Mouse (Mus musculus) E14TG2a.4 (cell line): ENCODE measurements around the gene Olfr533.
"Not testable (repeated sequence)": the region's sequence is repeated elsewhere in the genome, so short reads cannot be mapped to it uniquely, and the experiment has no call there.

Experiments used
- H3K27me3 ChIP-seq: 2 replicates; pipeline ENCODE4 v1.6.1; 2014; ENCODE audit warnings: low read length, control low read depth; ENCODE audit not compliant: insufficient read depth
- H3K36me3 ChIP-seq: 2 replicates; pipeline ENCODE4 v1.6.1; 2014; ENCODE audit warnings: low read length, control low read depth; ENCODE audit not compliant: insufficient read depth
- H3K4me1 ChIP-seq: replicated peaks from 2 replicates; pipeline ENCODE4 v1.6.1; 2014; ENCODE audit warnings: low read depth, low read length, control low read depth
- H3K4me3 ChIP-seq: replicated peaks from 2 replicates; pipeline ENCODE4 v1.5.1; 2014; ENCODE audit warnings: mild to moderate bottlenecking, low read length
- H3K9me3 ChIP-seq: 2 replicates; pipeline ENCODE4 v1.6.1; 2014; ENCODE audit warnings: low read length, control low read depth
- CTCF ChIP-seq: conservative IDR thresholded peaks from 2 replicates; pipeline ENCODE4 v1.5.1; 2014; ENCODE audit warnings: low read length
- NANOG ChIP-seq: IDR thresholded peaks from 2 replicates; pipeline ENCODE4 v1.6.1; 2014; ENCODE audit warnings: borderline replicate concordance, low read length, mixed read lengths
- POU5F1 ChIP-seq: IDR thresholded peaks from 2 replicates; pipeline ENCODE4 v1.6.1; 2014; ENCODE audit warnings: low read length, borderline replicate concordance

Gene Olfr533

DNA sequence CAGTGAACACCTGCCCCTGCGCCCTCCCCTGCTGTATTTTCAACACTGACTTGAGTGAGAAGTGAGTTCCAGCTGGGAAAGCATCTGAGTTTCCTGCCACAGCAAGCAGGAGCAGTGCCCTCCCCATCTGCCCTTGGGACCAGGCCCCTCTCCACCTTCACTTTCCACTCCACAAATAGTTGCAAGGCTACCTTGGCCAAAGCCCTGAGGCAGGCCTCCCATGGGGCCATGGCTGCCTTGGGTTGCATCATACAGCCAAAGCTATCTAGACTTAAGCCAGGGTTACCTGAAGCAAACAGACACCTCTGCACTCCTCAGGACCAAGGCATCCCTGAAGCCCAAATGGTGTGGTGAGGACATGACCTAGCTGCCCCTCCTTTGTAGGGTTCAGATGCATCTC, at the start of gene Olfr533:
Olfr533 (plus strand) TSS at position 301 of the 400 bp plus-strand sequence.
- H3K9me3 ChIP-seq: peaks cover 13% of the 10 kb centered on the region
- H3K27me3 ChIP-seq, H3K4me1 ChIP-seq, H3K36me3 ChIP-seq, H3K4me3 ChIP-seq: not testable (repeated sequence)

DNA sequence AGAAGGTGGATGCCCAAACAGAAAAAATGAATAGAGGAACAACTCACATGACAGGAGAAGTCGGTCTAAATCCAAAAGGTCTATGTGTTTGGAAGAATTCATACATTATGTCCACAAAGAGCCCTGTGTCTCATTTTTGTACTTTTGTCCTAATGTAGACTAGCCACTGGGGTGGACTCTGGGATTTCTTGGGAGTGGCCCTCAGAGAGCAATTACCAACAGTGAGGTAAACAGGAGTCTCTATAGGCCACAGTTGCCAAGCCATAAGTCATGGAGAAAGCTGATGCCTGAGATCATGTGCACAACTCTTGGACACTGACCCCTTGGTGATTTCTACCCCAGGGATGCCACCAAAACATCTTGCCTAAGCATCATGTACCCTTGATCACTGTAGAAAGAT, 41.6 kb upstream of the Olfr533 start, which contains the start of gene Olfr532:
Olfr532 (minus strand) TSS at position 101 of the 400 bp plus-strand sequence.
- Histone ChIP-seq H3K4me1 (no peaks in the 10 kb centered on the region), H3K27me3 (no peaks in the 10 kb centered on the region), H3K4me3 (no peak within 1 kb of the TSS), H3K36me3 (no peaks in the 10 kb centered on the region), H3K9me3 (no peaks in the 10 kb centered on the region)
- TF ChIP-seq NANOG (no peak), POU5F1 (no peak), CTCF (no peak)

DNA sequence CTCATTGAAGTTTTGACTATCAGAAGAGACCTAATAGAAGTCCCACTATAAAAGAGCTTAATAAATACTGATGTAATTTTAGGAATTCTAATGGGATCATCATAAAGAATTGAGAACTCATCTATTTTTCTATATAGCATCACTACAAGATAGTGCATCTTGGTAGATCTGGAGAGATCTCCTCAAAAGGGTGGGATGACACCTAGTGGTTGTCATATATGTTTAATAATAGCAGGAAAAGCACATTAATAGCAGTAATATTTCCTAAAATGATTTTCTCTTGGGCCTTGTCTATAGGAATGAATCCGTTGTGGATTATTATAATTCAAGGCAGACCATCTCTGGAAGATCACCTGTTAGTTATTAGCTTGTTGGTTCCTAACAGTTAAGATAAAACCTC, 20.0 kb upstream of the Olfr533 start:
- TF ChIP-seq NANOG: no peak
- no peak for TF ChIP-seq POU5F1
- TF ChIP-seq CTCF: no peak
- Histone ChIP-seq H3K27me3 (no peaks in the 10 kb centered on the region), H3K4me1 (no peaks in the 10 kb centered on the region; the same call in 1 of the 2 replicates), H3K9me3 (no peaks in the 10 kb centered on the region), H3K36me3 (no peaks in the 10 kb centered on the region), H3K4me3 (no peak overlapping the region)

DNA sequence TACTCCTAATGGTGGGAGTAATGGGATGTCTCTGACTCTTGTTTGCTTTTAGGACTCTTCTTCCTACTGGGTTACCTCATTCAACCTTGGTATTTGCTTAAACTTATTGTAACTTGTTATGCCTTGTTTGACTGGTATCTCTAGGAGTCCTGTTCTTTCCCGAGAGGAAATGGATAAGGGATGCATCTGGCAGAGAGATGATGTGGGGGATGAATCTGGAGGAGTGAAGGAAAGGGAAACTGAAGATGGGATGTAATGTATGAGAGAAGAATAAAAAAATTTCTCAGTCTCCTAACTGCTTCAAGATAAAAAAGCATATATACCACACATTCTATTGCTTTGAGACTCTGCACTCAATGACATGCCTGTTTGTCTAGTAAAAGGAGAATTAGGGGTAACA, 14.7 kb downstream of the Olfr533 start:
- Histone ChIP-seq H3K9me3 (peaks cover 18% of the 10 kb centered on the region), H3K36me3 (no peaks in the 10 kb centered on the region), H3K4me3 (no peak overlapping the region), H3K27me3 (no peaks in the 10 kb centered on the region), H3K4me1 (no peaks in the 10 kb centered on the region)
- no peak for TF ChIP-seq POU5F1
- no peak for TF ChIP-seq CTCF
- TF ChIP-seq NANOG: no peak

DNA sequence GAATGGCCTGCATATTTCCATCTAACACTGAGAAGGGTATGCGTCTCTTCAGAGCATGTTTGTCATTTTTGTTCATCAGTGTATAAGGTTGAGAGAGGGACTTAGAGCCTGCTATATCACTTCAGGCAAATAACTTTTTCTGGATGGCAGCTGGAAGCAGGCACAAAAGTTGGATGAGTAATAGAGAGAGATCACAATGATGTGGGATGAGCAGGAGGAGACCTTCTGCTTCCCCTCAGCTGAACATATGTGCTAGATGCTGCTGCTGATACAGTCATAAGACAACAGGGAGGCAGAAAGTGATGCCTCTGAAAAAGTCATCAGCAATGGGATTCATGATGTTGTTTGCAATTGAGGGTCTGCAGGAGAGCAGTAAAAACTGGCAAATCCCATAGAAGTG, 15.6 kb downstream of the Olfr533 start:
- no peaks in the 10 kb centered on the region for H3K27me3 ChIP-seq
- H3K36me3 ChIP-seq: no peaks in the 10 kb centered on the region
- H3K4me3 ChIP-seq: no peak overlapping the region
- H3K4me1 ChIP-seq: no peaks in the 10 kb centered on the region
- TF ChIP-seq POU5F1 (no peak), CTCF (no peak), NANOG (no peak)
- H3K9me3 ChIP-seq: peaks cover 18% of the 10 kb centered on the region

DNA sequence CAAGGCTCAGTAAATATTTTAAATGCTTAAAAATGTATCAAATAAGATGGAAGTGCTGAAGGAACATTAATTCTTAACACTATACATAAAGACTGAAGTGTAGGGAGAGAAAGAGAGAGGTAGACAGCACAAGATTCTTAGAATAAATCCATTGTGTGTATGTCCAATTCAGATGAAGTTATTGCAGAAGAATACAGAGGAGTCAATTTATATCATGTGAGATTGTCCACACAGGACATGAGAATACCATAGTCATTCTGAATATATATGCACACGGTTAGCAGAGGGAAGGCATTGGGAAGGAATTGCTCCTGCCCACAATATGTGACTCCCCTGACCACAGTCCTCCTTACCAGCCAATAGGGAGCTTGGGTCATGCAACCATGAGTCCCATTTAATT, 20.7 kb downstream of the Olfr533 start, which contains the start of gene Olfr535:
Olfr535 (plus strand) TSS at position 301 of the 400 bp plus-strand sequence.
- TF ChIP-seq NANOG: no peak
- TF ChIP-seq CTCF: no peak
- TF ChIP-seq POU5F1: no peak
- H3K4me3 ChIP-seq: no peak within 1 kb of the TSS
- no peaks in the 10 kb centered on the region for H3K9me3 ChIP-seq
- no peaks in the 10 kb centered on the region for H3K4me1 ChIP-seq
- H3K36me3 ChIP-seq: no peaks in the 10 kb centered on the region
- no peaks in the 10 kb centered on the region for H3K27me3 ChIP-seq

DNA sequence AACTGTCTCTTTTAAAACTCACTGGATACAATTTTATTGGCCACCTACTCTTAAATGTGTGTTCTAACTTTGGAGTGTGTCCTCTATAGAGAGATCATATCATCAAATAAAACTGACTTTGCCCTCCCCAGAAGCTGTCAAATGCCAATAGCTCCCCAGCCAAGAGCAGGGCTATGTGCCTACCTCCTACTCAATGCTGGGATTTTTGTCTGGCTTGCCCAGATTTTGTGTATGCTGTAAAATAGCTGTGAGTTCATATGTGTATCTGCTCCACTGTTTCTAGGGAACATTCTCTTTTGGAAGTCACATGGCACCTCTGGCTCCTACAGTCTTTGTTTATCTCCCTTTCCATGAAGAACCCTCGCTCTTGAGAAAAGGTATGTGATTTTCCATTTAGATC, 25.8 kb downstream of the Olfr533 start:
- Histone ChIP-seq H3K9me3 (no peaks in the 10 kb centered on the region), H3K4me3 (no peak overlapping the region), H3K4me1 (no peaks in the 10 kb centered on the region), H3K36me3 (no peaks in the 10 kb centered on the region), H3K27me3 (no peaks in the 10 kb centered on the region)
- TF ChIP-seq CTCF (no peak), POU5F1 (no peak), NANOG (no peak)

DNA sequence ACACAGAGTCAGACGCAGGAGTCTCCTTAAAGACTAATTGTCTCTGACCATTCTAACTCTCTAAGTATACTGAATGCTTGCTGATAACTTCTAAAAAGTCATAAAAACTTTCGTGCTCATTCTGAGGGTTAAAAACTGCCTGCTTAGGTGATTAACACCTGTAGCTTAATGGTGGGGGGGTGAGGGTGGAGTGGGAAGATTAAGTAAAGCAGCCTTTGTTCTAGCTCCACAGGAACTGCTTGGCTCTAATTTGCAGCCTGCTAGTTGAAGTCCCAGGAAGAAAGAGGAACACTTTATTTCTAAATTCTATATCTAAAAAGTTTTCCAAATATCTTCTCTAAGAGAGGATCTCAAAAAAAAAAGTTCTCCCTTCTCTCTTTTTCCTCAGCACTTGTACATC, 31.1 kb downstream of the Olfr533 start:
- no peaks in the 10 kb centered on the region for H3K36me3 ChIP-seq
- no peak for TF ChIP-seq POU5F1
- no peak for TF ChIP-seq CTCF
- no peak for TF ChIP-seq NANOG
- H3K4me3 ChIP-seq: no peak overlapping the region
- no peaks in the 10 kb centered on the region for H3K9me3 ChIP-seq
- H3K4me1 ChIP-seq: no peaks in the 10 kb centered on the region
- no peaks in the 10 kb centered on the region for H3K27me3 ChIP-seq

DNA sequence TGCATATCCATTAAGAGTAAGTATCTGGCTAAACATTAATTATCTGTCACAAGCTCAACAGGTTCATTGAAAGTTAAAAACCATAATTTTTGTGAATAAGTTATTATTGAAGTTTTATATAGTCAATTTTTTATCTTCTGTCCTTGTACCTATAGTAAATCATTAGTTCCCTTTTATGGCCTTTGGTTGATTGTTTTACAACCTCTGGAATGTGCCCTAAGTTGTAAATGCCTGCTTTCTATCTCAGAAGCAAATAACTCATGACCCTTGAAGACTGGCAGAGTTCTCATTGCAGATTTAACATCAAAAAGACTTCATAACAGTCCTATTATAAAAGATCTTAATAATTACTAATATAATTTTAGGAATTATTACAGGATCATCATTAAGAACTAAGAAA, 31.5 kb downstream of the Olfr533 start:
- Histone ChIP-seq H3K9me3 (no peaks in the 10 kb centered on the region), H3K27me3 (no peaks in the 10 kb centered on the region), H3K4me3 (no peak overlapping the region), H3K4me1 (no peaks in the 10 kb centered on the region), H3K36me3 (no peaks in the 10 kb centered on the region)
- TF ChIP-seq POU5F1: no peak
- no peak for TF ChIP-seq CTCF
- TF ChIP-seq NANOG: no peak

DNA sequence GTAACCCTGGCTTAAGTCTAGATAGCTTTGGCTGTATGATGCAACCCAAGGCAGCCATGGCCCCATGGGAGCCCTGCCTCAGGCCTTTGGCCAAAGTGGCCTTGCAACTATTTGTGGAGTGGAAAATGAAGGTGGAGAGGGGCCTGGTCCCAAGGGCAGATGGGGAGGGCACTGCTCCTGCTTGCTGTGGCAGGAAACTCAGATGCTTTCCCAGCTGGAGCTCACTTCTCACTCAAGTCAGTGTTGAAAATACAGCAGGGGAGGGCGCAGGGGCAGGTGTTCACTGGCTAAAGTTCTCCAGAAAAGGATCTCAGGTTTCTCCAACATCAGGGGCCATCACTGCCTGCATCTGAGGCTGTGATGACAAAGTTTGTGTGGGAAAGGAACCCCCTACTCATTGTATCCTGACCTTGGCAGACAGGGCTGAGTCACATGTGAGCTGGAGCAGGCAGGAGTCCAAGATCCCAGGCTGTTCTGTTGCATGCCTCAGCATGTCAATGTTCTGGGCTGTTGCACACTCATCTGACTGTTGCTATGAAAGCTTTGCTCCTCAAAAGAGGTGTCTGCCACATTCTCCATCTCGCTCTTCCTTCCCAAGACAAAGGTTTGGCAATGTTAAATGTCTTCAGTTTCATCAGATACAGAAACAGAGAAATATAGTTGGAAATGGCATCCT, 44.3 kb downstream of the Olfr533 start, which contains the start of gene Olfr536:
Olfr536 (minus strand) TSS at position 51 of the 676 bp plus-strand sequence.
- H3K4me1 ChIP-seq, H3K36me3 ChIP-seq, H3K9me3 ChIP-seq, H3K27me3 ChIP-seq, H3K4me3 ChIP-seq: not testable (repeated sequence)
